Comparison of ENCODE assay signal across 8 mouse cellular contexts in genomic region chr2:180659353-180660150, GRCm38 (mm10). TPM values are rescaled to one million over a fixed set of nuclear protein-coding genes. Genes with fewer than 3 reads are reported as not detected.
DNase-seq lines count a peak whose midpoint lies in the region; ATAC-seq lines count a peak whose summit lies in the region.

No protein-coding gene starts in this region.

- peak overlapping the region; percentile 9; the same call in 1 of the 2 replicates for H3K4me3 ChIP-seq in hindbrain, embryonic 12.5 days
- H3K4me3 ChIP-seq in midbrain, embryonic 13.5 days (replicated peaks): peak overlapping the region; percentile 3; the same call in 1 of the 2 replicates

- H3K4me1 ChIP-seq in hindbrain, embryonic 12.5 days: peaks cover 19% of the 10 kb centered on the region
- H3K4me1 ChIP-seq in midbrain, embryonic 13.5 days (replicated peaks): peaks cover 17% of the 10 kb centered on the region

- H3K9me3 ChIP-seq in hindbrain, embryonic 12.5 days (replicated peaks): no peaks in the 10 kb centered on the region
- no peaks in the 10 kb centered on the region for H3K9me3 ChIP-seq in midbrain, embryonic 13.5 days

- H3K9ac ChIP-seq in hindbrain, embryonic 12.5 days: peak overlapping the region; percentile 33
- H3K9ac ChIP-seq in midbrain, embryonic 13.5 days (replicated peaks): peak overlapping the region; percentile 46

- H3K27ac ChIP-seq in hindbrain, embryonic 12.5 days: no peak overlapping the region
- no peak overlapping the region for H3K27ac ChIP-seq in midbrain, embryonic 13.5 days

- H3K27me3 ChIP-seq in hindbrain, embryonic 12.5 days: no peaks in the 10 kb centered on the region
- H3K27me3 ChIP-seq in midbrain, embryonic 13.5 days: no peaks in the 10 kb centered on the region

- H3K4me2 ChIP-seq in hindbrain, embryonic 12.5 days (replicated peaks): peak overlapping the region; percentile 47
- H3K4me2 ChIP-seq in midbrain, embryonic 13.5 days (replicated peaks): peak overlapping the region; percentile 51

- WGBS in hindbrain, embryonic 12.5 days: 27% methylated on average over 42 of the region's 42 CpGs
- 27% methylated on average over 42 of the region's 42 CpGs for WGBS in midbrain, embryonic 13.5 days

- peaks cover 25% of the 10 kb centered on the region for H3K36me3 ChIP-seq in hindbrain, embryonic 12.5 days
- peaks cover 19% of the 10 kb centered on the region for H3K36me3 ChIP-seq in midbrain, embryonic 13.5 days

- DNase-seq in kidney, adult 18-20 months: peak; percentile 18
- DNase-seq in kidney, postnatal 25 days: no peak
- peak; percentile 31 to 39 for DNase-seq in cerebellum, postnatal 10 days
- DNase-seq in natural killer cell, adult 2 months (ENCODE audit: low spot score in 2 of 2): no peak
- no peak for DNase-seq in thymus, adult 18-20 months
- DNase-seq in spleen, adult 12 weeks (ENCODE audit: low spot score): no peak

- ATAC-seq in hindbrain, embryonic 12.5 days (ENCODE audit: low FRiP score): peak; percentile 49; the same call in 1 of the 2 replicates
- ATAC-seq in midbrain, embryonic 13.5 days: 0 out of 2 replicates have a peak, but pooled peaks have one; percentile 38

RNA-seq across cellular contexts. Expression of gene Tcfl5, which starts 17.0 kb away (rescaled TPM):
- 0.30 and 0.44 TPM in 2 replicates for polyA plus RNA-seq in hindbrain, embryonic 12.5 days (2016; fragmentation: Nextera tagmentation; extraction: Ambion mirVana)
- 0.09 and 0.15 TPM in 2 replicates for polyA plus RNA-seq in midbrain, embryonic 13.5 days (2015; fragmentation: Nextera tagmentation; extraction: Ambion mirVana)

RNA-seq across cellular contexts. Expression of gene Dido1, which starts 50.2 kb away (rescaled TPM):
- 37.2 and 42.1 TPM in 2 replicates for polyA plus RNA-seq in hindbrain, embryonic 12.5 days (2016; fragmentation: Nextera tagmentation; extraction: Ambion mirVana)
- 33.9 and 36.3 TPM in 2 replicates for polyA plus RNA-seq in midbrain, embryonic 13.5 days (2015; fragmentation: Nextera tagmentation; extraction: Ambion mirVana)

RNA-seq across cellular contexts. Expression of gene Gid8, which starts 50.4 kb away (rescaled TPM):
- 54.8 and 57.3 TPM in 2 replicates for polyA plus RNA-seq in hindbrain, embryonic 12.5 days (2016; fragmentation: Nextera tagmentation; extraction: Ambion mirVana)
- polyA plus RNA-seq in midbrain, embryonic 13.5 days (2015; fragmentation: Nextera tagmentation; extraction: Ambion mirVana): 56.3 and 61.1 TPM in 2 replicates

Comparison
In these comparisons a context has a peak if more than half of its experiments do, and no peak if none do; other contexts are left out.
1. DNase-seq: peak in kidney, adult 18-20 months (single experiment) and cerebellum, postnatal 10 days (2 of 2); none in kidney, postnatal 25 days (0 of 2), natural killer cell, adult 2 months (0 of 2), thymus, adult 18-20 months (0 of 2) and spleen, adult 12 weeks (single experiment).